Mouse (Mus musculus) CH12.LX (cell line): ENCODE measurements around the gene Gpr55. TPM values are rescaled to one million over a fixed set of nuclear protein-coding genes. Genes with fewer than 3 reads are reported as not detected.

Source experiments
- DNase-seq: peaks from one replicate; pipeline ENCODE4 v3.0.0-alpha.2; 2013; ENCODE audit errors: extremely low read depth
- H3K27ac ChIP-seq: 2 replicates; pipeline ENCODE4 v1.5.1; 2012; ENCODE audit warnings: low read depth, mild to moderate bottlenecking, control low read depth, moderate library complexity; ENCODE audit not compliant: insufficient read depth
- H3K27me3 ChIP-seq: replicated peaks from 2 replicates; pipeline ENCODE3; 2012; ENCODE audit warnings: inconsistent platforms
- H3K36me3 ChIP-seq, 2 experiments: replicated peaks in 1 of 2; 2 replicates each; pipeline versions ENCODE3 to v1.6.1; 2012; ENCODE audit warnings: inconsistent platforms in 1 of 2, low read length in 1 of 2, mild to moderate bottlenecking in 1 of 2, mixed read lengths in 1 of 2, moderate library complexity in 1 of 2; ENCODE audit not compliant: control insufficient read depth in 1 of 2, insufficient read depth in 1 of 2
- H3K4me1 ChIP-seq, 2 experiments: 2 replicates each; pipeline ENCODE4 v1.6.1; 2012; ENCODE audit warnings: inconsistent platforms in 1 of 2, moderate library complexity in 1 of 2; ENCODE audit not compliant: insufficient read depth in 2 of 2, control insufficient read depth in 1 of 2
- H3K4me2 ChIP-seq: 2 replicates; pipeline ENCODE4 v1.6.1; 2012; ENCODE audit warnings: low read depth, mild to moderate bottlenecking, control low read depth; ENCODE audit not compliant: poor library complexity, insufficient read depth, severe bottlenecking
- H3K4me3 ChIP-seq, 3 experiments: fragments of 150-350 bp in 1 of 3; sonication (generic) in 1 of 3; replicated peaks in 1 of 3; 2 replicates each; pipeline versions ENCODE3 to v1.5.1; 2011 to 2012; ENCODE audit warnings: low read depth in 2 of 3, low read length in 2 of 3, mild to moderate bottlenecking in 2 of 3, moderate library complexity in 2 of 3, control low read depth in 1 of 3, improper control_type of control experiment in 1 of 3, inconsistent platforms in 1 of 3, mixed read lengths in 1 of 3; ENCODE audit not compliant: poor library complexity in 1 of 3
- H3K79me2 ChIP-seq: replicated peaks from 2 replicates; pipeline ENCODE4 v1.6.1; 2012; ENCODE audit warnings: mild to moderate bottlenecking, moderate library complexity; ENCODE audit not compliant: control insufficient read depth, poor library complexity, insufficient read depth, severe bottlenecking; ENCODE audit errors: extremely low read depth
- H3K9ac ChIP-seq: 2 replicates; pipeline ENCODE4 v1.6.1; 2012; ENCODE audit warnings: low read depth, mild to moderate bottlenecking, control low read depth, moderate library complexity; ENCODE audit not compliant: insufficient read depth
- H3K9me3 ChIP-seq: replicated peaks from 2 replicates; pipeline ENCODE3; 2012; ENCODE audit warnings: low read length, inconsistent platforms, mixed read lengths
- BHLHE40 ChIP-seq: IDR thresholded peaks from 2 replicates; pipeline ENCODE4 v1.6.1; 2011; ENCODE audit warnings: mild to moderate bottlenecking, low read depth, low read length, improper control_type of control experiment
- CHD1 ChIP-seq: IDR thresholded peaks from 2 replicates; pipeline ENCODE4 v1.6.1; 2012; ENCODE audit warnings: low read depth, low read length, improper control_type of control experiment, inconsistent platforms
- ELF1 ChIP-seq: IDR thresholded peaks from 2 replicates; pipeline ENCODE4 v1.6.1; 2014; ENCODE audit warnings: low read depth, mild to moderate bottlenecking, inconsistent platforms, low read length, improper control_type of control experiment
- EP300 ChIP-seq: IDR thresholded peaks from 2 replicates; pipeline ENCODE4 v1.6.1; 2011; ENCODE audit warnings: low read length, improper control_type of control experiment
- ETS1 ChIP-seq: conservative IDR thresholded peaks from 2 replicates; pipeline ENCODE4 v1.6.1; 2012; ENCODE audit warnings: low read depth, mild to moderate bottlenecking, inconsistent platforms, low read length, improper control_type of control experiment, moderate library complexity
- GABPA ChIP-seq: IDR thresholded peaks from 2 replicates; pipeline ENCODE4 v1.6.1; 2012; ENCODE audit warnings: low read depth, low read length, improper control_type of control experiment, inconsistent platforms; ENCODE audit not compliant: insufficient replicate concordance
- HCFC1 ChIP-seq: IDR thresholded peaks from 2 replicates; pipeline ENCODE4 v1.6.1; 2012; ENCODE audit warnings: low read depth, mild to moderate bottlenecking, inconsistent platforms, low read length, improper control_type of control experiment
- IRF4 ChIP-seq: IDR thresholded peaks from 2 replicates; pipeline ENCODE4 v1.6.1; 2014; ENCODE audit warnings: low read depth, mild to moderate bottlenecking, inconsistent platforms, low read length, improper control_type of control experiment
- JUN ChIP-seq: IDR thresholded peaks from 2 replicates; pipeline ENCODE4 v1.6.1; 2011; ENCODE audit warnings: low read depth, mild to moderate bottlenecking, low read length, improper control_type of control experiment, moderate library complexity; ENCODE audit not compliant: insufficient read depth
- JUND ChIP-seq: conservative IDR thresholded peaks from 2 replicates; pipeline ENCODE4 v1.6.1; 2011; ENCODE audit warnings: low read depth, low read length, improper control_type of control experiment
- MAFK ChIP-seq: IDR thresholded peaks from 2 replicates; pipeline ENCODE4 v1.6.1; 2011; ENCODE audit warnings: low read length, improper control_type of control experiment; ENCODE audit not compliant: insufficient replicate concordance
- MAX ChIP-seq: IDR thresholded peaks from 2 replicates; pipeline ENCODE4 v1.6.1; 2011; ENCODE audit warnings: low read length, improper control_type of control experiment
- MEF2A ChIP-seq: IDR thresholded peaks from 2 replicates; pipeline ENCODE4 v1.6.1; 2014; ENCODE audit warnings: low read depth, mild to moderate bottlenecking, inconsistent platforms, low read length, improper control_type of control experiment, borderline replicate concordance
- MXI1 ChIP-seq: IDR thresholded peaks from 2 replicates; pipeline ENCODE4 v1.6.1; 2011; ENCODE audit warnings: mild to moderate bottlenecking, low read depth, low read length, improper control_type of control experiment
- MYC ChIP-seq: IDR thresholded peaks from 2 replicates; pipeline ENCODE4 v1.6.1; 2011; ENCODE audit warnings: low read depth, mild to moderate bottlenecking, improper control_type of control experiment, low read length
- NELFE ChIP-seq: IDR thresholded peaks from 2 replicates; pipeline ENCODE4 v1.6.1; 2011; ENCODE audit warnings: low read depth, low read length, improper control_type of control experiment
- NRF1 ChIP-seq: IDR thresholded peaks from 2 replicates; pipeline ENCODE4 v1.6.1; 2014; ENCODE audit warnings: low read depth, mild to moderate bottlenecking, inconsistent platforms, low read length, improper control_type of control experiment, moderate library complexity
- PAX5 ChIP-seq: IDR thresholded peaks from 2 replicates; pipeline ENCODE4 v1.6.1; 2012; ENCODE audit warnings: low read length, inconsistent platforms, mixed read lengths
- POLR2AphosphoS2 ChIP-seq: IDR thresholded peaks from 2 replicates; pipeline ENCODE4 v1.6.1; 2011; ENCODE audit warnings: low read depth, low read length, improper control_type of control experiment
- RCOR1 ChIP-seq: conservative IDR thresholded peaks from 2 replicates; pipeline ENCODE4 v1.6.1; 2012; ENCODE audit warnings: low read depth, mild to moderate bottlenecking, inconsistent platforms, low read length, improper control_type of control experiment
- SIN3A ChIP-seq: IDR thresholded peaks from 2 replicates; pipeline ENCODE4 v1.6.1; 2012; ENCODE audit warnings: low read length, improper control_type of control experiment, inconsistent platforms
- TCF12 ChIP-seq: IDR thresholded peaks from 2 replicates; pipeline ENCODE4 v1.6.1; 2014; ENCODE audit warnings: low read depth, mild to moderate bottlenecking, inconsistent platforms, low read length, improper control_type of control experiment
- UBTF ChIP-seq: IDR thresholded peaks from 2 replicates; pipeline ENCODE4 v1.6.1; 2012; ENCODE audit warnings: low read depth, mild to moderate bottlenecking, inconsistent platforms, low read length, improper control_type of control experiment, moderate library complexity
- USF1 ChIP-seq: IDR thresholded peaks from 2 replicates; pipeline ENCODE4 v1.6.1; 2014; ENCODE audit warnings: low read depth, mild to moderate bottlenecking, inconsistent platforms, low read length, improper control_type of control experiment
- USF2 ChIP-seq: conservative IDR thresholded peaks from 2 replicates; pipeline ENCODE4 v1.6.1; 2011; ENCODE audit warnings: low read depth, low read length, improper control_type of control experiment
- ZKSCAN1 ChIP-seq: IDR thresholded peaks from 2 replicates; pipeline ENCODE4 v1.6.1; 2012; ENCODE audit warnings: low read depth, inconsistent platforms, low read length, improper control_type of control experiment, borderline replicate concordance
- ZMIZ1 ChIP-seq: IDR thresholded peaks from 2 replicates; pipeline ENCODE4 v1.6.1; 2012; ENCODE audit warnings: low read depth, mild to moderate bottlenecking, inconsistent platforms, low read length, improper control_type of control experiment
- ZNF384 ChIP-seq: IDR thresholded peaks from 2 replicates; pipeline ENCODE4 v1.6.1; 2012; ENCODE audit warnings: low read depth, low read length, improper control_type of control experiment, inconsistent platforms
- dilution Hi-C: fragments of 300-500 bp; cut with MboI; formaldehyde crosslinking; loops from 2 replicates; pipeline ENCODE4 v1.14.3; 2020; ENCODE audit warnings: low sequenced_read_pairs; ENCODE audit not compliant: extremely low pct_unique_long_range_greater_than_20kb, extremely low pct_ligation_motif_present
- in situ Hi-C: fragments of 300-500 bp; cut with MboI; formaldehyde crosslinking; loops from 3 replicates; pipeline ENCODE4 v1.14.3; 2019; ENCODE audit warnings: low sequenced_read_pairs, low pct_ligation_motif_present, low pct_unique_long_range_greater_than_20kb, mixed read lengths
- polyA plus RNA-seq: library from polyadenylated mRNA; unstranded; fragments of >175 nt; gene quantifications from 2 replicates; pipeline ENCODE4 v1.2.1, GENCODE M21; 2012; ENCODE audit warnings: low read depth; ENCODE audit not compliant: insufficient read length
- total RNA-seq, 2 experiments: library from RNA; depleted of rRNA; stranded (reverse); fragments of 300-350 nt in 1 of 2; fragments of >200 nt in 1 of 2; gene quantifications; 2 replicates each; pipeline ENCODE4 v1.2.3; 2012 to 2014

Gene Gpr55
- total and polyA plus RNA-seq, 3 experiments, result 16.4 to 24.3 (median 17.3) TPM

- Histone ChIP-seq H3K9ac (no peak overlapping the region), H3K9me3 (peaks cover 9% of the 10 kb centered on the region), H3K36me3 (no peaks in the 10 kb centered on the region), H3K4me1 (peaks cover 12 to 15% of the 10 kb centered on the region in 2 experiments), H3K4me3 (no peak overlapping the region)
- dilution Hi-C loops, result no loop called here
- TF ChIP-seq ETS1 (no peak), NRF1 (no peak), JUND (no peak), RCOR1 (no peak), TCF12 (no peak), GABPA (no peak), JUN (no peak), HCFC1 (no peak), MYC (no peak)
- TF ChIP-seq, all 38 proteins: peak for 0
- no peaks in the 10 kb centered on the region for H3K27me3 ChIP-seq
- no peak overlapping the region for H3K4me2 ChIP-seq
- in situ Hi-C loops, result no loop called here
- no peaks in the 10 kb centered on the region for H3K79me2 ChIP-seq
- no peak for DNase-seq
- H3K27ac ChIP-seq, result no peak overlapping the region
Measured at GRCm38 (mm10) chr1:85999853-86000570, 39.2 kb upstream of the Gpr55 start.

DNA sequence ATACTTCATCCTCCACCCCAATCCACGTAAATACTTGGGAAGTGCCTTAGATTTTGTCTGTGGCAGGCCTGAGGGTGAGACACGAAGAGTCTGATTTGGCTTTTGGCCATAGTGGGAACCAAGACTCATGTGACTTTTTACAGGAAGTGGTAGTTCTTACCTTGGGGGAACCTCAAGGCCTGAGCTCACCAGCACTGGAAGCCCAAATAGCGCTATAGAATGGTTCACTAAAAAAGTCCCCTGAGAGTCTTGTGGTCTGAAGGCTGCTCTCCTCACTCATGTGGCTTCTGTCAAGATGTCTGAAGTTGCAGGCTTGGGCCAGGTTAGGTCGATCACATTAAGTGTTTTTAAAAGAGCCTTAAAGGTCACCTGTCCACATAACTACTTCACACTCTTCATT, 37.2 kb upstream of the Gpr55 start:
- dilution Hi-C loops, result no loop called here
- H3K36me3 ChIP-seq, result no peaks in the 10 kb centered on the region
- DNase-seq, result peak; percentile 81
- H3K4me3 ChIP-seq, result no peak overlapping the region
- H3K27me3 ChIP-seq, result no peaks in the 10 kb centered on the region
- H3K27ac ChIP-seq, result no peak overlapping the region
- in situ Hi-C loops, result no loop called here
- H3K4me2 ChIP-seq, result peak overlapping the region; percentile 11; the same call in 1 of the 2 replicates
- H3K4me1 ChIP-seq, result peaks cover 12 to 20% of the 10 kb centered on the region in 2 experiments
- peaks cover 12% of the 10 kb centered on the region for H3K9me3 ChIP-seq
- no peaks in the 10 kb centered on the region for H3K79me2 ChIP-seq
- TF ChIP-seq GABPA, result no peak
- no peak for TF ChIP-seq ZMIZ1
- TF ChIP-seq HCFC1, result no peak
- no peak for TF ChIP-seq UBTF
- peak; percentile 81 for TF ChIP-seq MYC
- TF ChIP-seq IRF4, result peak; percentile 65
- no peak; the same call in 1 of the 2 replicates for TF ChIP-seq RCOR1
- peak; percentile 58; the same call in 1 of the 2 replicates for TF ChIP-seq MEF2A
- peak; percentile 46; the same call in 1 of the 2 replicates for TF ChIP-seq MXI1
- TF ChIP-seq MAFK, result 0 out of 2 replicates have a peak, but pooled peaks have one; percentile 23
- peak; percentile 81 for TF ChIP-seq ETS1
- 0 out of 2 replicates have a peak, but pooled peaks have one; percentile 7 for TF ChIP-seq TCF12
- TF ChIP-seq POLR2AphosphoS2, result no peak
- peak; percentile 91 for TF ChIP-seq BHLHE40
- TF ChIP-seq NELFE, result no peak
- peak; percentile 50; the same call in 1 of the 2 replicates for TF ChIP-seq EP300
- no peak; the same call in 1 of the 2 replicates for TF ChIP-seq USF1
- TF ChIP-seq ZKSCAN1, result no peak
- no peak for TF ChIP-seq USF2
- peak; percentile 25; the same call in 1 of the 2 replicates for TF ChIP-seq MAX
- TF ChIP-seq CHD1, result no peak
- 0 out of 2 replicates have a peak, but pooled peaks have one; percentile 17 for TF ChIP-seq ZNF384
- peak; percentile 69 for TF ChIP-seq ELF1
- TF ChIP-seq PAX5, result no peak
- TF ChIP-seq SIN3A, result peak; percentile 19; the same call in 1 of the 2 replicates
- no peak overlapping the region for H3K9ac ChIP-seq
